Mouse (Mus musculus) hindbrain, embryonic 11.5 days (tissue): Measurements from ENCODE around the gene Ccl17. TPM values are rescaled to one million over a fixed set of nuclear protein-coding genes. Genes with fewer than 3 reads are reported as not detected.

ENCODE experiments used
- ATAC-seq: fragments of 200-750 bp; cut with Nextera tagmentation; 2 replicates; pipeline ENCODE4 v1.8.0; 2017; ENCODE audit warnings: mild to moderate bottlenecking, moderate TSS enrichment, moderate library complexity; ENCODE audit not compliant: low FRiP score
- DNase-seq: peaks from one replicate; pipeline ENCODE4 v3.0.0-alpha.2; 2015; ENCODE audit warnings: low spot score
- H3K27ac ChIP-seq: fragments of 300-500 bp; sonication (generic); 2 replicates; pipeline ENCODE4 v1.5.1; 2014; ENCODE audit warnings: mild to moderate bottlenecking, low read depth, low read length
- H3K27me3 ChIP-seq: fragments of 300-500 bp; sonication (generic); 2 replicates; pipeline ENCODE4 v1.6.1; 2014; ENCODE audit warnings: mild to moderate bottlenecking, low read length, moderate library complexity, mixed read lengths; ENCODE audit not compliant: control insufficient read depth, insufficient read depth
- H3K36me3 ChIP-seq: fragments of 300-500 bp; sonication (generic); 2 replicates; pipeline ENCODE4 v1.6.1; 2014; ENCODE audit warnings: mild to moderate bottlenecking, low read length, moderate library complexity, mixed read lengths; ENCODE audit not compliant: control insufficient read depth, insufficient read depth
- H3K4me1 ChIP-seq: fragments of 300-500 bp; sonication (generic); replicated peaks from 2 replicates; pipeline ENCODE4 v1.6.1; 2014; ENCODE audit warnings: low read length, mixed read lengths; ENCODE audit not compliant: control insufficient read depth, insufficient read depth
- H3K4me2 ChIP-seq: fragments of 300-500 bp; sonication (generic); replicated peaks from 2 replicates; pipeline ENCODE4 v1.6.1; 2014; ENCODE audit warnings: mild to moderate bottlenecking, low read depth, low read length
- H3K4me3 ChIP-seq: fragments of 300-500 bp; sonication (generic); 2 replicates; pipeline ENCODE4 v1.5.1; 2014; ENCODE audit warnings: low read depth, low read length
- H3K9ac ChIP-seq: fragments of 300-500 bp; sonication (generic); 2 replicates; pipeline ENCODE4 v1.6.1; 2014; ENCODE audit warnings: low read depth, low read length
- H3K9me3 ChIP-seq: fragments of 300-500 bp; sonication (generic); 2 replicates; pipeline ENCODE4 v1.6.1; 2016; ENCODE audit warnings: low read length; ENCODE audit not compliant: control insufficient read depth
- WGBS: fragments of 180-500 bp; shearing (Covaris S2); extraction: QIAGEN DNeasy Blood & Tissue Kit; methylation state at CpG from one replicate; pipeline ENCODE4 v1.1.7; 2014; 5-methylcytosine and 5-hydroxymethylcytosine counted together
- polyA plus RNA-seq: library from polyadenylated mRNA; unstranded; fragments of >200 nt; fragmentation: Nextera tagmentation; extraction: Ambion mirVana; gene quantifications from 2 replicates; pipeline ENCODE4 v1.2.1, GENCODE M21; 2014

The Ccl17 gene
- polyA plus RNA-seq: not detected in 2 replicates

DNA sequence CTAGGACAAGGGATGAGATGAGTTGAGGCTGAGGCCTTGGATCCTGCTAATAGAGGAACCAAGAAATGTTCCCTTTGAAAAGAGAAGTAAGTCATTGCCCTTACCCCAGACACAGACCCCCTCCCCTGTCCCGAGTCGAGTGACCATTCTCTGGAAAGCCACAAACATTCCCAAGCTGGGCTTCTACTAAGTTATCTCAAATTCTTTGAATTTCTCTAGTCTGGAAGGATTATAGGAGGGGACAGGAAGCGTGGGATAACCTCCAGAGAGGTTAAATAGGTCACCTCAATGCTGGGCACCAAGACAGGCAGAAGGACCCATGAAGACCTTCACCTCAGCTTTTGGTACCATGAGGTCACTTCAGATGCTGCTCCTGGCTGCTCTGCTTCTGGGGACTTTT, at the start of gene Ccl17:
Gene Ccl17 (plus strand): TSS at position 301 of the 400 bp plus-strand sequence.
- Histone ChIP-seq H3K27ac (no peak within 1 kb of the TSS), H3K4me2 (no peak within 1 kb of the TSS), H3K9ac (no peak within 1 kb of the TSS), H3K4me3 (no peak within 1 kb of the TSS), H3K36me3 (no peaks in the 10 kb centered on the region), H3K27me3 (no peaks in the 10 kb centered on the region), H3K4me1 (no peaks in the 10 kb centered on the region), H3K9me3 (no peaks in the 10 kb centered on the region)
- ATAC-seq (no peak), DNase-seq (no peak)
- WGBS: 77% methylated on average over 3 of the region's 3 CpGs

DNA sequence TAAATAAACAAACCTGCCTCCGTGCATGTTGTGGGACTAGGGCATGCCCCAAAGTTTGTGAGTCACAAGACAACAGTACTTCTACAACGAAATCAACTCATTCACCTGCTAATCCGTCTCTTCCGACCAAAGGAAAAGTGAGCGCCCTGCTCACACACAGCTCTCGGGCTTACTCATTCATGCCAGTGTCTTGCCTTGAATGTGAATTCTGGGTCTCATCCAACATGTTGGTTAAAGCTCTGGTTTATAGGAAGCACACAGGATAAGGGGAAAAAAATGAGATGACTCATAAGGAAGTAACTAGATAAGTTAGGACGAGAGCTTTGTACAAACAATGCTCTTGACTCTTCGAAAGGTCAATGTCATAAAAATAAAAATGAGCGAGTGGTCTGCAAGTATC, 43.2 kb upstream of the Ccl17 start:
- H3K4me2 ChIP-seq: no peak overlapping the region
- DNase-seq (no peak), ATAC-seq (no peak)
- H3K9me3 ChIP-seq: no peaks in the 10 kb centered on the region
- H3K36me3 ChIP-seq: no peaks in the 10 kb centered on the region
- WGBS: 77% methylated on average over 9 of the region's 9 CpGs
- H3K4me3 ChIP-seq: no peak overlapping the region
- peaks cover 9% of the 10 kb centered on the region for H3K27me3 ChIP-seq
- H3K9ac ChIP-seq: no peak overlapping the region
- H3K27ac ChIP-seq: no peak overlapping the region
- peaks cover 7% of the 10 kb centered on the region for H3K4me1 ChIP-seq

DNA sequence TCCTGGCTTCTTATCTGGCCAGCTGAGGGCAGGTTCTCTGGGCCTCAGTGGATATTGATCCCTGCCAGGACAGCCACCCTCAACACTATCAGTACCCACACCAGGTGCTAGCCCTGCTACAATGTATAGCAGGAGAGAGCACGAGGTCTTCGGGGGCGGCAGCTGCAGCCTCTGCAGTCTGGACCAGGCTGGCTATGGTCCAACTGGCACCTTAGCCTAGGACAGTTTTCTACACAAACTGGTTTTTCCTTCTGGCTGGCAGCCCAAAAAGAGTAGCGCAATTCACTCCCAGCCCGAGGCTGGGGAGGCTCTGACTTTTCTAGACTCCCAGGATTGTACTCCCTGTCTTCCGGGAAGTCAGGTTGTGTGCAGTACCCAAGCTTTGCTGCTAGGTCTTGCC, 39.3 kb upstream of the Ccl17 start:
- WGBS: 72% methylated on average over 6 of the region's 6 CpGs
- DNase-seq: no peak
- no peak overlapping the region for H3K27ac ChIP-seq

GRCm38 (mm10) chr8:94771941-94772670, 38.1 kb upstream of the Ccl17 start, which contains the start of gene Cx3cl1:
Gene Cx3cl1 (plus strand): TSS chr8:94772009.
- H3K27me3 ChIP-seq: peaks cover 15% of the 10 kb centered on the region
- peak; percentile 90 for ATAC-seq
- H3K4me2 ChIP-seq: peak within 1 kb of the TSS; percentile 77
- peak; percentile 84 for DNase-seq
- no peaks in the 10 kb centered on the region for H3K9me3 ChIP-seq
- H3K9ac ChIP-seq: peak within 1 kb of the TSS; percentile 49
- H3K4me3 ChIP-seq: peak within 1 kb of the TSS; percentile 43
- no peak within 1 kb of the TSS for H3K27ac ChIP-seq
- H3K4me1 ChIP-seq: peaks cover 16% of the 10 kb centered on the region
- WGBS: under 1% methylated on average over 38 of the region's 38 CpGs
- no peaks in the 10 kb centered on the region for H3K36me3 ChIP-seq

More for the DNA sequence above, 39.3 kb upstream of the Ccl17 start:
- Histone ChIP-seq H3K9me3 (no peaks in the 10 kb centered on the region), H3K4me3 (no peak overlapping the region), H3K4me2 (no peak overlapping the region), H3K9ac (no peak overlapping the region), H3K27me3 (peaks cover 15% of the 10 kb centered on the region), H3K36me3 (no peaks in the 10 kb centered on the region), H3K4me1 (peaks cover 16% of the 10 kb centered on the region)
- no peak for ATAC-seq

DNA sequence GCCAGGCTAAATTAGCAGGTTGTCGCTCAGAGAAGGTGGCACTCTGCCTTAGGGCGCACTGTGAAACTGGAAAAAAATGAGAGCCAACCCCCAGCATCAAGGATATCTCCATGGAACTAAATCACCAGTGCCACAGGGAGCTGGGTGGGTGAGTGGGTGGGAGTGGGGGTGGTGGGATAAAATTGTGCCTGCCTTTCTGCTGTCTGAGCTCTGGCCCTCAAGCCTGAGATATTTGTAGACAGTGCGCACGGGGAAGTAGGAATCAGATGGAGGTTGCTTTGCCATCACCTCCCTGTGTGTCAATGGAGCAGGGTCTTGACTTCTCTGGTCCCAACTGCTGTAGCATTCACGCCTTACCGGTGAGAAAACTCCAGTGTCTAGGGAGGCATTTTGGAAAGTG, 37.2 kb upstream of the Ccl17 start:
- H3K27me3 ChIP-seq: peaks cover 15% of the 10 kb centered on the region
- no peak for ATAC-seq
- no peak overlapping the region for H3K9ac ChIP-seq
- H3K4me1 ChIP-seq: peaks cover 16% of the 10 kb centered on the region
- H3K9me3 ChIP-seq: no peaks in the 10 kb centered on the region
- no peaks in the 10 kb centered on the region for H3K36me3 ChIP-seq
- H3K27ac ChIP-seq: no peak overlapping the region
- H3K4me2 ChIP-seq: peak overlapping the region; percentile 77
- no peak for DNase-seq
- 38% methylated on average over 6 of the region's 6 CpGs for WGBS
- no peak overlapping the region for H3K4me3 ChIP-seq

DNA sequence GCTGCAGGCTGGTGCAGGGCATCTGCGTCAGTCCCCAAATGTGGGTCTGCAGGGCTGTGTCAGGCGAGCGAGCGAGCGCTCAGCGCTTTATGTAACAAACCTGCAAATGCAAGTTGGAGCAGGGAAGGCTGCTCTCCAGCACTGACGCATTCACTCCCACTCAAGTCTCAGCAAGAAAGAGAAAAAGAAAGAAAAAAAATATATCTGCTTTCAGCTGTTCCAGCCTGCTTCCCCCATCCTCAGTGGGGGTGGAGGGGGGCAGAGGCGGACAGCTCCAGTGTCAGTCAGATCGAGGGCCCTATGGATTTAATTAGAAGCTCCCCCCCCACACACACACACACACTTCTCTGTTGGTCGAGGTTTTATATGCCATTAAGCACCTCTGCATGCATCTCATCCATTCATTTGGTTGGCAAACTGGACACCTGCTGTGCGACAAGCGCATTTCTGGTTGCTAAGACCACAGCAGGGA, 36.5 kb upstream of the Ccl17 start:
- H3K27ac ChIP-seq: no peak overlapping the region

GRCm38 (mm10) chr8:94774601-94775000, 35.7 kb upstream of the Ccl17 start:
- no peak overlapping the region for H3K4me2 ChIP-seq
- no peaks in the 10 kb centered on the region for H3K36me3 ChIP-seq
- H3K27me3 ChIP-seq: peaks cover 15% of the 10 kb centered on the region
- H3K27ac ChIP-seq: no peak overlapping the region
- ATAC-seq (no peak), DNase-seq (no peak)
- no peaks in the 10 kb centered on the region for H3K9me3 ChIP-seq
- WGBS: 86% methylated on average over 1 of the region's 1 CpGs
- no peak overlapping the region for H3K9ac ChIP-seq
- H3K4me3 ChIP-seq: no peak overlapping the region
- peaks cover 16% of the 10 kb centered on the region for H3K4me1 ChIP-seq

More for the DNA sequence above, 36.5 kb upstream of the Ccl17 start:
- peak; percentile 27 for DNase-seq
- Histone ChIP-seq H3K9me3 (no peaks in the 10 kb centered on the region), H3K36me3 (no peaks in the 10 kb centered on the region), H3K4me2 (no peak overlapping the region), H3K9ac (no peak overlapping the region), H3K4me3 (no peak overlapping the region), H3K4me1 (peaks cover 16% of the 10 kb centered on the region), H3K27me3 (peaks cover 15% of the 10 kb centered on the region)
- ATAC-seq: no peak
- 12% methylated on average over 12 of the region's 12 CpGs for WGBS

DNA sequence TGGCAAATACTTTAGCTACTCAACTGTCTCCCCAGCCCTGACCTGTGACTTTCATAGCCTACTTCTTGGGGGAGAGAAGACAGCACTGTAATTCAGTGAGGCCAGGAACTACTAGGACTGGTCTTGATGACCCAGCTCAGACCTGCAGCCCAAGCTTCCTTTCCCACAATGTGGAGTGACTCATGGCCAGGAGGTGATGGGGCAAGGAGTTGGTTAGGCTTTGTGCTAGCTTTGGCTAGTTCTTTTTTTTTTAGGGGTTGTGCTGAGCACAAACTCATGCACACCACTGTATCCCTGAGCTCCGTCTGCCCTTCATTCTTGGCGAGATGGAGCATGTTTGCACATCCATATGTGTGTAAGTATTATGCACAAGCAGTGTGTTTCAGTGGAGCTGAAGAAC, 33.9 kb upstream of the Ccl17 start:
- no peak overlapping the region for H3K4me3 ChIP-seq
- H3K36me3 ChIP-seq: no peaks in the 10 kb centered on the region
- DNase-seq (no peak), ATAC-seq (no peak)
- no peaks in the 10 kb centered on the region for H3K9me3 ChIP-seq
- H3K27me3 ChIP-seq: peaks cover 9% of the 10 kb centered on the region
- no peak overlapping the region for H3K27ac ChIP-seq
- H3K4me1 ChIP-seq: peaks cover 14% of the 10 kb centered on the region
- no peak overlapping the region for H3K9ac ChIP-seq
- WGBS: 87% methylated on average over 2 of the region's 2 CpGs
- H3K4me2 ChIP-seq: no peak overlapping the region

- Histone ChIP-seq H3K4me1 (peaks cover 5% of the 10 kb centered on the region), H3K4me2 (no peak overlapping the region), H3K27me3 (0 out of 2 replicates have a peak, but pooled peaks cover 1% of the 10 kb centered on the region), H3K27ac (peak overlapping the region; percentile 30; the same call in 1 of the 2 replicates), H3K4me3 (no peak overlapping the region), H3K9ac (0 out of 2 replicates have a peak overlapping the region, but pooled peaks have one; percentile 7), H3K9me3 (no peaks in the 10 kb centered on the region), H3K36me3 (no peaks in the 10 kb centered on the region)
- WGBS: 76% methylated on average over 10 of the region's 10 CpGs
- no peak for DNase-seq
- 0 out of 2 replicates have a peak, but pooled peaks have one; percentile 1 for ATAC-seq
These were observed 32.2 kb upstream of the Ccl17 start for GRCm38 (mm10) chr8:94778036-94778435.
